Mouse (Mus musculus): ENCODE results near the gene Pdx1. TPM values are rescaled to one million over a fixed set of nuclear protein-coding genes. Genes with fewer than 3 reads are reported as not detected.
A peak's percentile ranks its signal among the peaks of the same experiment; 100 is the strongest.

Gene Pdx1
- polyA plus RNA-seq, 1 experiment from 2014 or later: 10.0 TPM

DNA sequence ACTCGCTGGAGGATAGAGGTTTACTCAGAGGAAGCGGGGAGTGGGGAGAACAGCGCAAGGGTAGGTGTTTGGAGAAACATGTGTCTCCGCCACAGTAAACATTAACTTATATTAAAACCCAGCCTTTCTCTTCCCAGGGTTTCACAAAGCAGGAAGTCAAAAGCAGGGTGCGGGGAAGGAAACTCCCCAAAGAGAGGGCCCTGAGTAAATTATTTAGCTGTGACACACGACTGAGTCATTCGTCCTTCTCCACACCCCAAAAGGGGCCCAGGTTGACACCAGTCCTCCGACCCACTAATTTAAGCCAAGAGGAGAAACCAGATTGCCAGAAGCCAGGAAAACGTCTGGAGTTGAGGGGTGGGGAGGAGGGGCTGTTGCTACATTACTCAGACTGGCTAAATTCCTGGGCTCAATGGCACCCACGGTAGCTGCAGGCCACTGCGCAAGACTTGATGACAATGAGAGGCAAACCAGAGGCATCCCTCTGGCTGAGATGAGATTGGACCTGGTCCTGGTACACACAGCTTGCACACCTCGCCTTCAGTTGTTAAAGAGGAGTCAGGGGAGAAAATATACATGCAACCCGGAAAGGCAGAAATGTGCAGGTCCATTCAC lies 22.9 kb downstream of the Pdx1 start:
- peaks cover 32% of the 10 kb centered on the region for H3K27me3 ChIP-seq (replicated peaks)
- no peak overlapping the region for H3K9ac ChIP-seq
- 0 out of 2 replicates have a peak, but pooled peaks cover 10% of the 10 kb centered on the region for H3K4me1 ChIP-seq
- ATAC-seq (ENCODE audit: insufficient read depth, low FRiP score, low read depth): no peak
- H3K4me2 ChIP-seq: peak overlapping the region; percentile 26
- H3K9me3 ChIP-seq: no peaks in the 10 kb centered on the region
- WGBS: 25% methylated on average over 13 of the region's 13 CpGs
- no peaks in the 10 kb centered on the region for H3K36me3 ChIP-seq
- no peak overlapping the region for H3K4me3 ChIP-seq (replicated peaks)
- H3K27ac ChIP-seq: peak overlapping the region; percentile 59; the same call in 1 of the 2 replicates

DNA sequence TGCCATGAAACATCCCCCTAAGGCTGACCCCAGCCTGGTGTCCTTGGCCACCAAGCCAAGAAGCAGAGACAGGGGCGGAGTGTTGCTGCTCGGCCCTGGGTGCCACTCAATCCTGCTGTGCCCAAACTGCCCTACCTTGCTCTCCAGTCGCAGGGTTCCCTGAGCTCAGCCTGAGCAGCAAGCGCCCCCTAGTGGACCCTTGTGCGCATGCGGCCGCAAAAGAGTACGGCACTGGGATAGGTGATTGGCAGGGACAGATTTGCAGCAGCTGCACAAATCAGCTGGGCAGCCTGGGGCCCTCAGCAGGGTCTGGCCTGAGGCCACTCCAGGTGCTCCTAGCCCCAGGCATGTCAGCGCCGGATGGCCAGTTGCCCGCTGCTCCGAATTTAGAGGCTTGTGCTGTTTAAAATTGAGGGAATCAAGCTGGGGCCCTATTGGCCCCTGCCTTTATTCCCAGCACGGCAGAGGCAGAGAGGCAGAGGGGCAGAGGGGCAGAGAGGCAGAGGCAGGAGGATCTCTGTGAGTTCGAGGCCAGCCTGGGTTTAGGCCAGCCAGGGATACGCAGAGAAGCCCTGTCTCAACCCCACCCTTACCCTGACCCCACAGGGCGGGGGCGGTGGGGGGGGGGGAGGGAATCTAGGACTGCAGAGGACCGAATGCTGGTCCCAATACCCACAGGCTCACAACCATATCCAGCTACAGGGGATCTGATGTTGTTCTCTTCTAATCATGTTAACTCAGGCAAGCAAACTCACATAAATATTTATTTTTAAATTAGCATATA lies 23.6 kb downstream of the Pdx1 start:
- no peak overlapping the region for H3K9ac ChIP-seq
- H3K4me1 ChIP-seq: 0 out of 2 replicates have a peak, but pooled peaks cover 10% of the 10 kb centered on the region
- WGBS: 14% methylated on average over 18 of the region's 18 CpGs
- H3K4me2 ChIP-seq: 0 out of 2 replicates have a peak overlapping the region, but pooled peaks have one; percentile 26
- no peak overlapping the region for H3K4me3 ChIP-seq (replicated peaks)
- H3K27me3 ChIP-seq (replicated peaks): peaks cover 38% of the 10 kb centered on the region
- H3K9me3 ChIP-seq: no peaks in the 10 kb centered on the region
- peak; percentile 85 for ATAC-seq (ENCODE audit: insufficient read depth, low FRiP score, low read depth)
- H3K27ac ChIP-seq: peak overlapping the region; percentile 59; the same call in 1 of the 2 replicates
- no peaks in the 10 kb centered on the region for H3K36me3 ChIP-seq

DNA sequence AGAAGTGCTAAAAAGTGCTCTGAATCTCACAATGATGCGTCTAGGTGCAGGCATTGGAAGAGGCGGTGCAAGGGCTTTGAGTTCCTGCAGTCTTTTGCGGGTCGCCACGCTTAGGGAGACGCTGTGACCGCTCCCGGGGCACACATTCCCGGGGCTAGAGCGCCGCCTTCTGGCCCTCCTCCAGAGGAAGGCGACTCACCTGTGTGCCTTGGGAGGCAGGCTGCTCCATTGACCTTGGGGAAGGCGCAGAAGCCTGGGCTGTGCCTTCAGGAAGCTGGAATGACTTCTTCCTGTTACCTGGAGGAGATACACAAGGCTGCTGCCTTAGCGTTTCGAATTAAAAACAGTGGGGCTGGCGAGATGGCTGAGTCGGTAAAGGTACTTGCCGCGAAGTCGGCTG lies 24.4 kb downstream of the Pdx1 start:
- Histone ChIP-seq H3K27me3 (replicated peaks) (peaks cover 42% of the 10 kb centered on the region), H3K36me3 (no peaks in the 10 kb centered on the region), H3K4me1 (0 out of 2 replicates have a peak, but pooled peaks cover 10% of the 10 kb centered on the region), H3K9me3 (no peaks in the 10 kb centered on the region), H3K9ac (no peak overlapping the region), H3K27ac (no peak overlapping the region), H3K4me3 (replicated peaks) (no peak overlapping the region), H3K4me2 (no peak overlapping the region)
- no peak for ATAC-seq (ENCODE audit: insufficient read depth, low FRiP score, low read depth)
- 16% methylated on average over 20 of the region's 20 CpGs for WGBS

DNA sequence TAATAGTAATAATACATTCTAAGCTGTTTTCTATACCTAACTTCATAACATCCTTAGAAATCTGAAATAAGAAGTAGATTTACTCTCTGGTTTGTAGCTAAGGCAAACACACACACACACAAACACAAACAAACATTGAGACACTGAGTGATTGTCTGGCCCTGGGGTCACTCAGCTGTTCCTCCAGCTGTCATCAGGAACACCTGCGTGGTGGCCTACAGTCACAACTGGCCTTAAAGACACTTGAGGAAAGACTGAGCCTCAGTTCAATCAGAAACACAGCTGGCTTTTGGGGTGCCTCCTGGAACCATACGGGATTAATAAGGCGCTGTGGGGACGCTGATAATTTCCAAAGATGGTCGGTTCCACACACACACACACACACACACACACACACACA lies 27.5 kb downstream of the Pdx1 start:
- peaks cover 72% of the 10 kb centered on the region for H3K27me3 ChIP-seq (replicated peaks)
- no peak overlapping the region for H3K4me3 ChIP-seq (replicated peaks)
- peaks cover 24% of the 10 kb centered on the region for H3K4me1 ChIP-seq
- H3K4me2 ChIP-seq: no peak overlapping the region
- H3K36me3 ChIP-seq: no peaks in the 10 kb centered on the region
- 62% methylated on average over 5 of the region's 5 CpGs for WGBS
- ATAC-seq (ENCODE audit: insufficient read depth, low FRiP score, low read depth): no peak
- H3K9me3 ChIP-seq: no peaks in the 10 kb centered on the region
- H3K27ac ChIP-seq: no peak overlapping the region
- no peak overlapping the region for H3K9ac ChIP-seq

DNA sequence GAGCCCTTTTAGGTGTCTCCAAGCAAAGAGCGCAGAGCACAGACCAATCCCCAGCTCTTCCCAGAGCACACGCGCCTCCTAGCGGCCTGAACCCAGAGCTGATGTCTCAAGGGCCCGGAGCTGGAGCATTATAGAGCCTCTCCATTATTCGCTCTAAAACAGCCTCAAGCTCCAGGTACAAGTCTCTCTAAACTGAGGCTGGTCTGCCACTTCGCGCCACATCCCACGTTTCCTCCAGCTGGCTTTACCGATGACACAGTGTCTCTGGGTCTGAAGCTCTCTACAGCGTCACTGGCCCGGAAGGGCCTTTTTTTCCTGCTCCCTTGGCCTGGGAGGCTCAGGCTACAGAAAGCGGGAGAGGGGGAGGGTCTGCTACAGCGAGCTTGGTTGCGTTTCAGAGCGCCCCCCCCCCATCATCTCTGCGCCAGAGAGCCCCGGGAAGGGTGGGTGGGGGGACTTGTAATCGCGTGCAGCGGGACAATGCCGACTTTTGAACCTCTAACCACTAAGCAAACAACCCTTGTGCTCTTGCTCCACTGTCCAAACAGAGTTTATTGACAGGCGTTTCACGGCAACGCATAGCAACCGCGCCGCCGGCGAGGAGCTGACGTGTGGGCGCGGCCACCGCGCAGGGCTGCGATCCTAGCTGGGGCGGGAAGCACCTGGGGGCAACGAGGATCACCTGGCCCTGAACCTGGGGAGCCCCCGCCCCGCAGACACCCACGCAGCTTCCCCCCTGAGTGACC lies 29.7 kb downstream of the Pdx1 start:
- under 1% methylated on average over 39 of the region's 41 CpGs for WGBS
- H3K4me1 ChIP-seq: peaks cover 16% of the 10 kb centered on the region
- H3K4me3 ChIP-seq (replicated peaks): peak overlapping the region; percentile 30
- 0 out of 2 replicates have a peak overlapping the region, but pooled peaks have one; percentile 31 for H3K27ac ChIP-seq
- peak overlapping the region; percentile 59 for H3K4me2 ChIP-seq
- no peaks in the 10 kb centered on the region for H3K9me3 ChIP-seq
- peaks cover 79% of the 10 kb centered on the region for H3K27me3 ChIP-seq (replicated peaks)
- ATAC-seq (ENCODE audit: insufficient read depth, low FRiP score, low read depth): peak; percentile 88
- no peak overlapping the region for H3K9ac ChIP-seq
- no peaks in the 10 kb centered on the region for H3K36me3 ChIP-seq

DNA sequence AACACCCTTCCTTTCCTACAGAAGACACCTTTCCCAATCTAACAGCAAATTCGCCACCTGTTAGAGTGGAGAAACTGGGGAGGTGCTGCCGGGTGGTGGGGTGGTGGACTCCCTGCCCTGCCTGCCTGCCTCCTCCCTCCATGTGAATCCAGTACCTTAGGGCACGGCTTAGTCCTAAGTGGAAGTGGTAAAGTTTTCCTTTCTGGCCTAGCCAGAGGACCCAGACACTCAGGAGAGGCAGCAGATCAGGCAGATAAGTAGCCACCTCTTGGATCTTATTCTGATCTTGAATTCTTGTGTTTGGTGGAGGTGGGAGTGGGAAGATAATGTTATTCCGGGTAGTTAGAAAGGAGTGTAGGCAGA lies 30.2 kb downstream of the Pdx1 start:
- peak overlapping the region; percentile 59 for H3K4me2 ChIP-seq
- no peak overlapping the region for H3K27ac ChIP-seq
- peaks cover 19% of the 10 kb centered on the region for H3K4me1 ChIP-seq
- 5% methylated on average over 4 of the region's 4 CpGs for WGBS
- H3K4me3 ChIP-seq (replicated peaks): peak overlapping the region; percentile 30
- H3K36me3 ChIP-seq: no peaks in the 10 kb centered on the region
- peaks cover 79% of the 10 kb centered on the region for H3K27me3 ChIP-seq (replicated peaks)
- H3K9ac ChIP-seq: no peak overlapping the region
- no peaks in the 10 kb centered on the region for H3K9me3 ChIP-seq
- peak; percentile 33 for ATAC-seq (ENCODE audit: insufficient read depth, low FRiP score, low read depth)

DNA sequence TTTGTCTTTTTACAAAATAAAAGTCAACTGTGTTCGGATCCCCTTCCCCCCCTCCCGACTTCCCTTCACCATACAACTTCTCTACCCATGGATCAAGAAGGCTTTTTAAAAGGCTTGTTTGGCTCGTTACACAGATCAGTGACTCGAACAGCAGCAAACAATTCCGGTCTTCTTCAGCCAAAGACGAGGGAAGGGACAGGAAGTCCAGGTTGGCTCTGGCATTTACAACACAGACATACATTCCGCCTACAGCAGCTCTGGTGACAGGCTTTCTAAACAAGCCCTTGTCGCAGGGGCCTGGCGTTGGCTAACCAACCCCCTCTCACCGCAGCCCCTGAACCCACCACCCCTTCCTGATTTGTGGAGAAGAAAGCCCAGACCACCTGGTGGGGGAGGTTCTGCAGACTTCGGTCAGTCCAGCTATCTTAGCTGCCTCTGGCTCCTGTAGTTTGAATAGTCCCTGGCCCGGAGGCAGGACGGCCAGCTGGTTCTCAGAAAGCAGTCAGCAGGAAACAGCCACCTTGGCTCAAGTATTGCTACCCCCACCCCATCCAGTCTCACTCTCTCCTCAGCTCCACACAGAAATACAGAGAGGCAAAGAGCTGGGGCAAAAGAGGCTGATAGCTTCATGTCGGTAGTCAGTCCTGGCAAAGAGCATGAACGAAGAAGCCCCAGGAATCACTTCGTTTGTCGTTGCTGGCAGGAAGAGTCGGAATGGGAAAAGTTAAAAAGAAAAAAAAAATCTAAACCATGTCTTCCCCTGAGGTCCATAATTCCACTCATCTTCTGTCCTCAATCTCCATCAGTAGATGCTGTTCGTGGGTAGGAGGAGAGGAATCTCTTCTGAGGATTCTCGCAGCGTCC lies 31.4 kb downstream of the Pdx1 start:
- 5% methylated on average over 21 of the region's 21 CpGs for WGBS
- H3K9me3 ChIP-seq: no peaks in the 10 kb centered on the region
- no peaks in the 10 kb centered on the region for H3K36me3 ChIP-seq
- 0 out of 2 replicates have a peak overlapping the region, but pooled peaks have one; percentile 0 for H3K4me3 ChIP-seq (replicated peaks)
- ATAC-seq (ENCODE audit: insufficient read depth, low FRiP score, low read depth): no peak
- H3K4me2 ChIP-seq: no peak overlapping the region
- H3K27ac ChIP-seq: no peak overlapping the region
- H3K9ac ChIP-seq: no peak overlapping the region
- H3K4me1 ChIP-seq: peaks cover 24% of the 10 kb centered on the region
- H3K27me3 ChIP-seq (replicated peaks): peaks cover 82% of the 10 kb centered on the region

DNA sequence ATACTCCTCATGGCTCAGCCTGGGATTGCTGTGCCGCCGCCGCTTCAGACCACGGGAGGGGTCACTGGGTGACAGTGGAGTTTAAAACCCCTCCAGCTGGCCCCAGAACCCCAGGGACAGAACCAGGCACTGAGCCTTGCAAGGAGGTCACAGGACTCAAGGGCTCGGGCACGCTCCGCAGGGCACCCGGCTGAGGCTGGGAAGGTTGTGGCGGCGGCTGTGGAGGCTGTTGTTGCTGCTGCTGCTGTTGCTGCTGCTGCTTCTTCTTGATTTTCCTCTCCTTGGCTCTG lies 32.0 kb downstream of the Pdx1 start:
- no peaks in the 10 kb centered on the region for H3K9me3 ChIP-seq
- peaks cover 88% of the 10 kb centered on the region for H3K27me3 ChIP-seq (replicated peaks)
- H3K9ac ChIP-seq: no peak overlapping the region
- H3K4me1 ChIP-seq: peaks cover 30% of the 10 kb centered on the region
- H3K4me2 ChIP-seq: no peak overlapping the region
- no peak for ATAC-seq (ENCODE audit: insufficient read depth, low FRiP score, low read depth)
- WGBS: 12% methylated on average over 10 of the region's 10 CpGs
- no peaks in the 10 kb centered on the region for H3K36me3 ChIP-seq
- H3K4me3 ChIP-seq (replicated peaks): 0 out of 2 replicates have a peak overlapping the region, but pooled peaks have one; percentile 0
- H3K27ac ChIP-seq: no peak overlapping the region

DNA sequence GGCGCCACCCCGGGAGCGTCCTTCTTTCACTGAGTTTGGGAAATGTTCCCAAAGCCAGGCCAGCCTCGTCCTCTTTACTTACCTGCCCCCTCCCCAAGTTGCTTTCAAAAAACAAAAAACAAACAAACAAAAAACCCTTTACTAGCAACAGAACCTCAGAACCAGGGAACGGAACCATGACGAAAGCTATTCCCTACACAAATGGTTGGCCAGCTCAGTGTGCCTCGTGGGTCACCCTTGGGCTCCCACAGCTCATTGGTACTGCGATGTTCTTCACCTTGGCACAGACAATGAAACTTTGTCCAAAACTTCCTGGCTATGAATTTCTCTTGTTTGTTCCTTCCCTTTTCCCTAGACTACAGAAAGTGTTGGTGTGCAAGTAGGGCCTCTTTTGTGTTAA lies 32.4 kb downstream of the Pdx1 start:
- WGBS: 23% methylated on average over 8 of the region's 8 CpGs
- Histone ChIP-seq H3K36me3 (no peaks in the 10 kb centered on the region), H3K9me3 (no peaks in the 10 kb centered on the region), H3K4me2 (no peak overlapping the region), H3K4me1 (peaks cover 34% of the 10 kb centered on the region), H3K4me3 (replicated peaks) (0 out of 2 replicates have a peak overlapping the region, but pooled peaks have one; percentile 0), H3K27me3 (replicated peaks) (peaks cover 92% of the 10 kb centered on the region), H3K9ac (no peak overlapping the region), H3K27ac (no peak overlapping the region)
- ATAC-seq (ENCODE audit: insufficient read depth, low FRiP score, low read depth): no peak

DNA sequence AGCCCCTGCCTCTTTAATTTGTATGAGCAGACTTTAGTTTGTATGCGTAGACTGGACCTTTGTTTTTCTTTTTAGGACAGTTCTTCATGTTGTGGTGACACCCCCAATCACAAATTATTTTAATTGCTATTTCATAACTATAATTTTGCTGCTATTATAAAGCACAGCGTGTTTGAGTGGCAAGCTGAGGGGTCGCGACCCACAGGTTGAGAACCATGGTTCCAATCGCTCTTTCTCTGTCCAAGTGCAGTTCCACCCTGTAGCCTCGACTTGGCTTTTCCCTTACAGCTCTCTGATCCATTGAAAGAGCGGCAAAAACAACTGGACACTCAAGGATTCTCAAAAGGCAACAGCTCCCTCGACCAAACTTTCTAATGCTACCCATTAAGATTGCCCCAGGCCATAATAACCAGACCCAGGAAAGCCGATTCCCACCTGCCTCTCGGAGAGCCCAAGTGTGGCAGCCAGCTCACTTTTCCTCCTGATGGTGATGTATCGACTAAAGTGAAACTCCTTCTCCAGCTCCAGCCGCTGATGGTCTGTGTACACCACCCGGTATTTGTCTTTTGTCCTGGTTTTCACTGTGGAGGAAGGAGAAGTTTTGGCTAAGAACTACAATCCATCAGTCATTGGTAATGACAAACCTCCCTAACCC lies 33.1 kb downstream of the Pdx1 start:
- Histone ChIP-seq H3K36me3 (no peaks in the 10 kb centered on the region), H3K4me3 (replicated peaks) (no peak overlapping the region), H3K9me3 (no peaks in the 10 kb centered on the region), H3K27me3 (replicated peaks) (peaks cover 93% of the 10 kb centered on the region), H3K9ac (no peak overlapping the region), H3K4me2 (no peak overlapping the region), H3K27ac (no peak overlapping the region), H3K4me1 (peaks cover 35% of the 10 kb centered on the region)
- no peak for ATAC-seq (ENCODE audit: insufficient read depth, low FRiP score, low read depth)
- 12% methylated on average over 13 of the region's 13 CpGs for WGBS

Measured in stomach, embryonic 15.5 days (tissue).